Mouse (Mus musculus) layer of hippocampus, adult 2 months (tissue): ENCODE measurements around the gene Erc1. TPM values are rescaled to one million over a fixed set of nuclear protein-coding genes. Genes with fewer than 3 reads are reported as not detected.
A peak's percentile ranks its signal among the peaks of the same experiment; 100 is the strongest.

Source experiments
- DNase-seq, 2 experiments: peaks; one replicate each; pipeline ENCODE4 v3.0.0; 2022; ENCODE audit warnings: low spot score in 2 of 2
- H3K27ac ChIP-seq: fragments of 200-600 bp; 2 replicates; pipeline ENCODE4 v1.8.1; 2022
- H3K4me3 ChIP-seq: fragments of 200-600 bp; 2 replicates; pipeline ENCODE4 v1.8.1; 2022; ENCODE audit warnings: mild to moderate bottlenecking
- CTCF ChIP-seq: fragments of 200-600 bp; conservative IDR thresholded peaks from 2 replicates; pipeline ENCODE4 v1.8.1; 2022; ENCODE audit warnings: antibody characterized with exemption, mild to moderate bottlenecking, moderate library complexity
- total RNA-seq, 2 experiments: library from RNA; stranded (reverse); gene quantifications; 2 replicates each; pipeline ENCODE4 v1.2.3; 2021

Gene Erc1
- total RNA-seq, 2 experiments from 2014 or later = 51.9 to 54.5 TPM

- Histone ChIP-seq H3K27ac (no peak overlapping the region), H3K4me3 (no peak overlapping the region)
- peak; percentile 52 for TF ChIP-seq CTCF
- no peak for DNase-seq
These were observed 293.5 kb downstream of the Erc1 start for GRCm38 (mm10) chr6:119554439-119554838.

GRCm38 (mm10) chr6:119544518-119544864 is 303.5 kb downstream of the Erc1 start:
- no peak for DNase-seq
- peak overlapping the region; percentile 57 for H3K4me3 ChIP-seq
- TF ChIP-seq CTCF = peak; percentile 47
- H3K27ac ChIP-seq = no peak overlapping the region

GRCm38 (mm10) chr6:119543803-119544517 is 304.0 kb downstream of the Erc1 start, which contains the start of gene Wnt5b:
Wnt5b (minus strand) TSS chr6:119544347.
- no peak for DNase-seq
- H3K4me3 ChIP-seq = peak within 1 kb of the TSS; percentile 57
- no peak for TF ChIP-seq CTCF

DNA sequence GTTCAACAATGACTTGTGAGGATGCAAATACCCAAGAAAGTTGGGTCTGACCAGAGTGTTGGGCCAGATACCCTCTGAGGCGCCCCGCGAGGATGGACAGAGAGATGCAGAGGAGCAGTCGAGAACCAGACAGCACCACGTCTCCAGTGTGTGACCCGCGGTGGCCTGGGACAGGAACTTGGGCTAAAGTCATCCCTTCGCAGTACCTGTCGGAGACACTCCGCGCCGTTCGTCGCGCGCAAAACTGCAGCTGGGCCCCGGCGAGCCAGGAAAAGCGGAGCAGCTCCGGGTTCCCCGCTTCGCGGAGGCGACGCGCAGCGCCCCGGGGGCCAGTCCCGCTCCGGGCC is 304.5 kb downstream of the Erc1 start:
- H3K27ac ChIP-seq = no peak overlapping the region
- H3K4me3 ChIP-seq = peak overlapping the region; percentile 57
- TF ChIP-seq CTCF = no peak
- no peak for DNase-seq

More at GRCm38 (mm10) chr6:119543803-119544517, 304.0 kb downstream of the Erc1 start, which contains the start of gene Wnt5b:
- no peak within 1 kb of the TSS for H3K27ac ChIP-seq

GRCm38 (mm10) chr6:119535867-119536266 is 312.1 kb downstream of the Erc1 start:
- no peak for TF ChIP-seq CTCF
- H3K4me3 ChIP-seq = no peak overlapping the region
- no peak for DNase-seq
- H3K27ac ChIP-seq = no peak overlapping the region

DNA sequence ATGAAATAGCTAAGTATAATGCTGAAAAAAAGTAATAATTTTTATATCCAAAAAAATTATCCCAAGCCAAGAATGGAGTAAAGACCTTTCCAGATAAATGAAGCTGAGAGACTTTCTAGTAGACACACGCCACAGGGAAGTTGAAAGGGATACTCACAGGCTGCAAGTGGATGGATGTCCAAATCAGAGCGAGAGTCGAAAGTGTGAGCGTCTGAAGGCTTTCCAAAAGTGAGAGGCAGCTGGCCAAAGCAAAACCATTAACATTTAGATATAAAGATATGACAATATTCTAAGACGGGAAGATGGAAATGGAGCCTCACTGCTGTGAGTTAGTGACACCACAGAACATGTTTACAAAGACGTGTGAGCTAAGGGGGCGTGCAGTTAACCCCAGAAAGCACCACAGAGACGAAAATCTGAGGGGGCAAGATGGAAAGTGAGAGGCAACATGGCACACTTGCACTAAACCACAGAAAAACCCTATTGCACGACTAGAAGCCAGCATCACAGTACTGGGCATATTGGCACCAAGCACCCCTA is 314.7 kb downstream of the Erc1 start:
- Histone ChIP-seq H3K27ac (no peak overlapping the region), H3K4me3 (no peak overlapping the region)
- no peak for TF ChIP-seq CTCF
- no peak for DNase-seq

DNA sequence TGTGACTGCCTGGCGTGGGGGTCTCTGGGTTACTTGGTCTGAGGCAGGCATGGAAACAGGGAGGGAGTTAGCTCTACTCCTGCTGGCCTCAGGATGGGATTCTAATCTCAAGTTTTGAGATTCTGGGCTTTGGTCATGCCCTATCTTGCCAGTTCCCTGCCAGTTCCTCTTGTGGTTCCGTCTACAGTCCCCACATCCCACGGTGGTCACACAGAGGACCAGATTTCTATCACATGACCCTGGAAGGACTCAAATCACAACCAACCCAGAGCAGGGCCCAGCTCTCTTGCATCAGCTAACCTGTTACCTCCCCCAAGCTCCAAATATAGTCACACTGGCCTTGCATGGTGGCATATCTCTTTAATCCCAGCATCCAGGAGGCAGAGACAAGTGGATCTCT is 318.3 kb downstream of the Erc1 start:
- TF ChIP-seq CTCF = no peak
- Histone ChIP-seq H3K4me3 (no peak overlapping the region), H3K27ac (no peak overlapping the region)
- DNase-seq = no peak

GRCm38 (mm10) chr6:119526498-119526897 is 321.5 kb downstream of the Erc1 start:
- Histone ChIP-seq H3K4me3 (no peak overlapping the region), H3K27ac (no peak overlapping the region)
- DNase-seq = no peak
- no peak for TF ChIP-seq CTCF

- peak in 1 of 2 experiments; percentile 13 for DNase-seq
- no peak overlapping the region for H3K27ac ChIP-seq
- no peak overlapping the region for H3K4me3 ChIP-seq
- TF ChIP-seq CTCF = no peak
These were observed 326.0 kb downstream of the Erc1 start for GRCm38 (mm10) chr6:119521931-119522391.

DNA sequence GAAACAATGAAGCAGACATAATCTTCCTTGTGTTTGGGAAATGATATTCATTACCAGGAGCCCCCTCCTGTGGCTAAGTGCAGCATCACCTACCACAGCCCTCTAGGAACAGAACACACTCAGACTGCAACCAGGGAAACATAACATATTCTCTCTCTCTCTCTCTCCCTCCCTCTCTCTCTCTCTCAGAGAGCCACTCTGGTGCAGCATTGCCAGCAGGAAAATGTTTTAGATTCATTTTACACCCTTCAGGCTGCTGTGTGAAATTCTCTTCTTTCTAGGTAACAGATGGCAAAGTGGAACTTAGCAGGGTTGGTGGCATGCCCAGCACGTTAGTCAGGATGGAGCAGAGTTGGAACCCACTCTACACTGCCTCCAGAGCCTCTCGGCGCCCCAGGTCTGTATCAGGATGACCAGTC is 326.5 kb downstream of the Erc1 start:
- Histone ChIP-seq H3K4me3 (no peak overlapping the region), H3K27ac (no peak overlapping the region)
- peak; percentile 18 to 64 for DNase-seq
- TF ChIP-seq CTCF = peak; percentile 67

Other genes starting within 250 kb of the Erc1 start
- gene Rad52, start 54.5 kb upstream of the Erc1 start, total RNA-seq = 10 to 100 TPM; 45.4 to 49.7 TPM
- 100 to 1,000 TPM; 185 to 194 TPM for gene Wnk1, start 190.5 kb upstream of the Erc1 start, total RNA-seq
- gene Ninj2, start 245.2 kb upstream of the Erc1 start, total RNA-seq = under 1 TPM; 0.74 to 0.91 TPM